Mouse (Mus musculus): ENCODE results near the gene Cdc42se1.
"Not testable (repeated sequence)": the region's sequence is repeated elsewhere in the genome, so short reads cannot be mapped to it uniquely, and the experiment has no call there.

The Cdc42se1 gene

GRCm38 (mm10) chr3:95228148-95228893 lies at the start of gene Cdc42se1:
TSS of gene Cdc42se1 (plus strand) at chr3:95228732.
- peak; percentile 89 for DNase-seq

GRCm38 (mm10) chr3:95178948-95179347 lies 49.6 kb upstream of the Cdc42se1 start:
- DNase-seq, result no peak

DNA sequence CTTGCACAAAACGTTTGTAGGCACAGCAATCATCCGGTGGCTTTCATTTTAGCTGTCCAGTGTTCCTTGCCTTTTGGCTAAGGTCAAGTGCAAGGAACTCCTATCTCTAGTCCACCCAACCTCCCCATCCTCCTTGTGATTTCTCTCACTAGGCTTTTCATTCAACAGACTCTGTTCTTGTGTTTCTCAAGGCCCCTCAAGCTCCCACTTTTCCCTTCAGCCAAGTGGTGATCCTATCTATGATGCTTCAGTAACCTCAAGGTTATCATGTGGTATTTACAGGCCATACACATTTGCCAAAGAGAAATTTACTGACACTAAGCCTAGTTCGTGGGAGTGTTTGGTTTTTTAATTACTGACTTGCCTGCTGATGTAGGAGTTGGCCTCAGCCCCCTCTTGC lies 48.6 kb upstream of the Cdc42se1 start:
- DNase-seq, result no peak

DNA sequence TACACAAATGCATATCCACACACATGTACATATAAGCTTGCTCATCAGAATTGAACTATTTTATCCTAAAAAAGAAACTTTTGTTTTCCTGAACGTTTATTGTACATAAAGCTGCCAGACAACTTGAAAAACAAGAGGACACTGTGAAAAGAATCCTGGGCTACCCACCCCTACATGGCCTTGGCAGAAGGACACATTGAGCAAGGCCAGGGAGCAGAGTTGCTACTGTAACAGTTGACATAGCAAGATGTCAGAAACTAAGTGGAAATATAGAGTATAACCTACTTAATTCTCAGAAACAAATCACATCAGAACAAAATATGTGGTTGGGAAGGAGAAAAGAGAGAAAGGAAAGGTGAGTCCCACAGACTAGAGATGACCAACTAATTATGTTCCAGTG lies 46.7 kb upstream of the Cdc42se1 start:
- no peak for DNase-seq

GRCm38 (mm10) chr3:95184796-95185577 lies 43.5 kb upstream of the Cdc42se1 start:
- DNase-seq, result no peak

- no peak for DNase-seq
These were observed 42.4 kb upstream of the Cdc42se1 start for GRCm38 (mm10) chr3:95186100-95186499.

- DNase-seq, result no peak
These were observed 41.6 kb upstream of the Cdc42se1 start for GRCm38 (mm10) chr3:95186888-95187287.

DNA sequence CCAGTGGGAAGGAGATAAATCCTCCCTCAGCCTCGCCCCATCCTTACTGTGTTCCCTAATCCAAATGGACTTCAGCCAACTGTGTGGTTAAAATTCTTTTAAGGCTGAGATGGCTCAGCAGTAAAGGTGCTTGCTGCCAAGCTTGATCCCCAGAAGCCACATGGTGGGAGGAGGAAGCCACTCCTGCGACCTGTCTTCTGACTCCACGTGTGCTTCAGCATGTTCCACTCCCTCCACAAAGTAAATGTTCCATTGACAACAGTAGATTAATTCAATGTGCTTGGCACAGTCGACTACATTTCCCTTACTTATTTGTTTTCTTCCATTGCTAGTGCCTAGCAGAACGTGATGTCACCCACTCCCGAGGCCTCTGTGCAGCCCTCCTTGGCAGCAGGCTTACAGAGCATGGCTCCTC lies 33.8 kb upstream of the Cdc42se1 start:
- no peak for DNase-seq

DNA sequence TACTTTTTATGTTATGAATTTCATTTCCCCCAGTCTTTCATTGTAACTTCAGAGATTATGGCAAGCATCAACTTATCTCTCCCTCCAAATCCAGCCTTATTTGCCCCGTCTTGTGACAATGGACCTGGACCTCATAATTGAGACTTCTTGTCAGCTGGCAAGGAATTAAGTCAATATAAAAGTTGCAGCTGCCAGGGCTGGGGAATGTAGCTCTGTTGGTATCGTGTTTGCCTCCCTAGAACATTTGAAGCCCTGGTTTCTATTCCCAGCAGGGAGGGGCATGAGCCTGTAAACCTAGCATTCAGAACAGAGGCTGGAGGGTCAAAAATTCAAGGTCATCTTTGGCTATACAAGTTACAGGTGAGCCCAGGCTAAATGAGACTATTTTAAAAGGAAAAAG lies 32.8 kb upstream of the Cdc42se1 start:
- DNase-seq, result no peak

DNA sequence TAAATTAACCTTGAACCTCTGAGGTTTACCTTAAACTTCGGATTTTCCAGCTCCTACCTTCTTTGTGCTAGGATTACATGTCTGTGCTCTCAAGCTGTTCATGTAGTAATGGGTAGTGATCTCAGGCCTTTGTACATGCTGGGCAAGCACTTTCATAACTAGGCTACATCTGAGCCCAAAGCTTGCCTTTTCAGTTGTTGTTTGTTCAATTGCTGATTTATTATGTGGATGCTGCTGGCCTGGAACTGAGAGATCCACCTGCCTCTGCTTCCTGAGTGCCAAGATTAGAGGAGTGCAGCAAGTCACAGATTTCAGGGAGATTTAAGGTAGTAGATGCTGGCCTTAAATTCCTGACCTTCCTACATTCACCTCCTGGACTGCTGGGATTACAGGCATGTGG lies 29.4 kb upstream of the Cdc42se1 start:
- no peak for DNase-seq

GRCm38 (mm10) chr3:95200132-95200531 lies 28.4 kb upstream of the Cdc42se1 start:
- DNase-seq, result no peak

DNA sequence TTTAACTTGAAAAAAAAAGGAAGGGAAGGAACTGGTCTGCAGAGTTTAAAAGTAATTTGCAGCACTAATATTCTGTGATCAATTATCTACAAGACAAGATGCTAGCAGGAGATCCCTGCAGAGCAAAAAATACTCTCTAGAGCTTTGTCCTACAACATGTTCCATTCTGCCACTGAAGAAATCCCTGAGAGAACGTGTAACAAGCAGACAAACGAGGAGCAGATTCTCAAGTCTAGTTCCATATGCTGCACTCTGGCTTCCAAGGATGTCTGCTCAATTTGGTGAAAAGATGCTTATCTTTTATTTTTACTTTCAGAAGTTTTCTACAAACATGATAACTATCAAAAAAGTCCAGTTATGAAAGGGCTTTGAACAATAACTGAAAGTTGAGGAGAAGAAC lies 28.0 kb upstream of the Cdc42se1 start:
- DNase-seq, result no peak

- peak; percentile 25 for DNase-seq
These were observed 24.7 kb upstream of the Cdc42se1 start for GRCm38 (mm10) chr3:95203880-95204279.

GRCm38 (mm10) chr3:95208286-95208685 lies 20.2 kb upstream of the Cdc42se1 start:
- no peak for DNase-seq

DNA sequence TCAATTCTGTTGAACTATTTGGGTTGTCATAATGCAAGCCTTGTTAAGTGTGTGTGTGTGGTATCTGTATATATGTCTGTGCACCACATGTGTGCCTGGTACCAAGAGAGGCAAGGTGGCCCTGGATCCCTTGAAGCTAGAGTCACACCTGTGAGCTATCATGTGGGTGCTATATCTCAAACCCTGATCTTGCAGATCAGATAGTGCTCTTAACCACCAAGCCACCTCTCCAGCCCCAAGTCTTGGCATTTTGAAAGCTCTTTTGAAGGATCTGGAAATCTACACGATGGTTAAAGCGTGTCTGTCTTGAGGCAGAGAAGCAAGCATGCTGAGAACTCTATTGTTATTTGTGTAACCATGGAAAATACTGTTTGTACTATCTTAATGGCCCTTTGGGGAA lies 17.9 kb upstream of the Cdc42se1 start:
- no peak for DNase-seq

DNA sequence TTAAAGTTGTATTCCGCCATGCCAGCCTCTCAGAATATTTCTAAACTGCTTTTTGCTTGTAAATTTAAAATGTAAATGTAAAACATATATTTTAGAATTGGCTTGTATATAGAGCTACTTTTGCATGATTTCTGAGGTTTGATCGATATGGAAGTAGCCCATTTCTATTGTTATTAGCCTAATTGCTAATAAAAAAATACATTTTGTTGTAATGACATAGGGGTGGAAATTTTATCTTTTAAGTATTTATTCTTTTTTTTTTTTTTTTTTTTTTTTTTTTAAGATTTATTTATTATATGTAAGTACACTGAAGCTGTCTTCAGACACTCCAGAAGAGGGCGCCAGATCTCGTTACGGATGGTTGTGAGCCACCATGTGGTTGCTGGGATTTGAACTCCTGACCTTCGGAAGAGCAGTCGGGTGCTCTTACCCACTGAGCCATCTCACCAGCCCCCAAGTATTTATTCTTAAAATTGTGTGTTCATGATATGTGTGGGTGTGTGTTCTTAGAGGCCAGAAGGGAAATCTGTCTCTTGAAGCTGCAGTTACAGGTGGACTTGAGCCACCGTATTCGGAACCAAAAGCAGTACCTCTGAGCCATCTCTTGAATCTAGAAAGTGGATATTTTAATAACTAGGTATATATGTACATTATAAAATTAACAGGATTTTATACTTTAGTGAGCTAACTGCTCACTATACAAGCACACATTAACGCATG lies 15.5 kb upstream of the Cdc42se1 start:
- DNase-seq, result not testable (repeated sequence)

DNA sequence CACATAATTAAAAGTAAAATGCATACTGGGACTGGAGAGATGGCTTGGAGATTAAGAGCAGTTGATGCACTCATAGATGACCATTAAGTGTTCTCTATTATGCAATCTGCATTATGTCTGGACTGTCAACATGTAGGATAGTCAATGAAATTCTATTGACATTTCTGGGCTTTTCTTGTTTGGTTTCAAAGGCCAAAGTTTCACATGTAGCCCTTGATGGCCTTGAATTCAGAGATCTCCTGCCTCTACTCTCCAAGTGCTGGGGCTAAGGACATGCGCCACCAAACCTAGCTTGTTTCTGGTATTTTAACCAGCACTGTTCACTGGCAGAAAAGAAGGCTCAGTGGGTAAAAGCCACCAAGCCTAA lies 14.9 kb upstream of the Cdc42se1 start:
- no peak for DNase-seq

- no peak for DNase-seq
These were observed 11.8 kb upstream of the Cdc42se1 start for GRCm38 (mm10) chr3:95216655-95217254.

- peak; percentile 86 for DNase-seq
These were observed 11.0 kb upstream of the Cdc42se1 start, which contains the start of gene Gabpb2 for GRCm38 (mm10) chr3:95217255-95218134. TSS of gene Gabpb2 (minus strand) at chr3:95217916.

- no peak for DNase-seq
These were observed 9.9 kb upstream of the Cdc42se1 start for GRCm38 (mm10) chr3:95218466-95219137.

- no peak for DNase-seq
These were observed 5.5 kb upstream of the Cdc42se1 start for GRCm38 (mm10) chr3:95223041-95223440.

DNA sequence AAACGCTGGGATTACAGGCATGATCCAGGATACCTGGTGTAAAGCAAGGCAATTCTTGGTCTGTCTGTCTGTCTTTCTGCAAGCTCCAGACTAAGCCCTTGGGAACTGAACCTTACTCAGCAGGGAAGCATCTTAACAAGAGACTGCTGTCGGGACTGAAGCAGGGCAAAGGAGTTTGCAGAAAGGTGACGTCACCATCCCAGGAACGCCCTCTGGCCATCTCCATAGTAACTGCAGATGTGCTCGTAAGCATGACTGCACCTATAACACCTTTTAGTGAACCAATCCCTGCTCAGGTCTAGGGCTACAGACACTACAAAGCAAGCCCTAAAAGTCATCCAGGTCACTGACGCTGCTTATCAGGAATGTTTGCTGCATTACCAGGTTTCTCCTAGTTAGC lies 4.2 kb upstream of the Cdc42se1 start:
- DNase-seq, result no peak
